Mouse (Mus musculus) right cerebral cortex, adult 18-20 months (tissue): ENCODE measurements around the gene Nlrc5.

ENCODE experiments used
- DNase-seq: peaks from one replicate; pipeline ENCODE4 v3.0.0; 2022; ENCODE audit warnings: mixed read lengths

Gene Nlrc5

DNA sequence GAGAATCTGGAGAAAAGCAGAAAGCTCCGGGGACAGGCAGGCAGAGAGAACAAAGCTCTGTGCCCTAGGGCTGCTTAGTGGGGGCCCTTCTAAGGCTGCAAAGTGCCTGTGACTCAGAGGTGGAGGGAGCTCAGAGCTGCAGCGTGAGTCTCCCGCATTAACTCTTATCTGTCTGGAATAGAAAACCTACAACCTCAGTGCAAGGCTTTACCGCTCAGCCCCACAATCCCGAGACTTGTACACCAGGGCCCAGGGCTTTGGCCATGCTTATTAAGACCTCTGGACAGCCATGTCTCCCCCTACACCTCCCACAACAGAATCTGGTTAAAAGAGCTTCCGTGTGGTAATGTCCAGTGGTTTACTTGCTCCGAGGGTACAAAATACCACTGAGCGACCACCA, 97.8 kb downstream of the Nlrc5 start:
- no peak for DNase-seq

DNA sequence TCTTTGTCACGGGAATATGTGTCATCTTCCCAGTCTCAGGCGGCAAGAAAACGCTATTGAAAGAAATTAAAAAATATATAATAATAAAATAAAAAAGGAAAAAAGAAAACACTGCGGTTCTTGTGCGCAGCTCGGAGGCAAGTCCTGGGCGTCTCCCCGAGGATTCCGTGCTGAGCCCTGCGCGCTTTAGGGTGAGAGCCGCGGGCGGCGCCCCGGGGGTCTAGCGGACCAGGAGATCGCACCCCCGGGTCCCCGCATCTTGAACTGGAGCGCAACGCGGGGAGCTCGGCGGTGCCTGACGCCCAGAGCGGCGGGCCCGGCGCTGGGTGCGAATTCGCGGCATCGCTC, 98.3 kb downstream of the Nlrc5 start:
- no peak for DNase-seq

DNA sequence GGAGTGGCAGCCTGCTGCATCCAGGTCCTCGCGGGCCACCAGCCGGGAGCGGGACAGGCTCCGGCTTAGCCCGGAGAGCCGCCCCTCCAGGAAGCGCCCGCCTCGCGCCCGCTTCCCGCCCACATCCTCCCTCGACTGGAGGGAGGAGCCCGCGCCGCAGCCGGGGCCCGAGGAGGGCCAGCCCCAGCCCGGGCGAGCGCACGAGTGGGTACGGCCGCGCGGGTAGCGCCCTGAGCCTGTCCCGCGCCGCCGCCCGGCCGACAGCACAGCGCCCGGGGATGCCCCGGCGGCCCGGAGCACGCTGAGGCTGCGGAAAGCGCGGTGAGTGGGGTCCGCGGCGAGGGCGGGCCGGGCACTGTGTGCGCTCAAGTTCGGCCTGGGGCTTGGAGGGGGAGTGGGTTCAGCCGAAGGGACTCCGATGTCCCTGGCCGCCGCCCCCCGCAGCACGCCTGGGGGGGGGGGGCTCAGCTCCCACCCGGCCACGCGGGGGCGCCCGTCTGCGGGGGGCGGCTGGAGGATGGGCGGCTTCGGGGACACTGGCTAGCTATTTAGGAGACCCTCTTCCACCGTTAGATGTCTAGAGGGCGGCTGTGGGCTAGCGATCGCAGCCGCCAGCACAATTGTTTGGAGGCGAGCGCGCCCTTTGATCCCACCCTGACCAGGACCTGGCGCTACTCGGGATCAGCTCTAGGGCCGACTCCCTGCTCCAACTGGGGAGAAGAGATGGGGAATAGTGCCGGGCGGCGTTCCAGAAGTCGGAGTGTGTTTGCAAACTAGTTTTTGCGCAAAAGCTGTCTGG, 98.9 kb downstream of the Nlrc5 start, which contains the start of gene Cpne2:
Gene Cpne2 (plus strand): TSS at position 118 of the 799 bp plus-strand sequence.
- DNase-seq: peak; percentile 43

DNA sequence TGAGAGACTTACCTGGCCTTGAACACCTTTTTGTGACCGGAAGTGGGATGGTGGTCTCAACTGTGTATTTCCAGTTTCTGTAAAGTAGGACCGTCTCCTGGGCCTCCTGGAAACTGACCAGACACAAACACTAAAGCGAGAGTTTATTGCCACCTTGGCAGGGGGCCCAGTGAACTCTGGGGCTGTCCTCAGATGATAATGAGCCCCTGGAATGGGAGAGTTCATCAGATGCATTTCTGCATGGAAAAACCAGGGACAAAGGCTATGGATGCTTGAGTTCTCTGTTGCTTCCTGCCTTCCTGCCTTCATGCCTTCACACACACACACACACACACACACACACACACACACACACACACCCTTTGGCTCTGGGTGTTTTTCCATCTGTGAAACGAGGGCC, 100.5 kb downstream of the Nlrc5 start:
- DNase-seq: no peak

DNA sequence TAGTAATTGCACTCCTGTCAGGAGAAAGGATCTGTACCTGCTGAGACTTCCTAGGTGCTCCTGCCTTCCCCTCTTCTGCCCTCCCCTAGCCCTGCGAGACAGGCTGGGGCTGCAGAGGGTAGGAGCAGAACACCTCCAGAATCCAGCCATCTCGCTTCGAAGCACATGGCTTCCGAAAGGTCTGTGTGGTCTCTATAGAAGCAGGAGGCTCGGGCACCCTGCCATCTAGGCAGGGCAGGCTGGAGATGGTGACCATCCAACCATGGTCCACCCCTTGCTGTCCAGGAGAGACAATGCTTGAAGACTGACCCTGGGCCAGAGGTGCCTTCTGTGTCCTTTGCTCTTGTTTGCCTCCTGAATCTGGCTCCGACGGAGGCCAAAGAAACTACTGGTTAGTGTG, 101.5 kb downstream of the Nlrc5 start:
- no peak for DNase-seq

DNA sequence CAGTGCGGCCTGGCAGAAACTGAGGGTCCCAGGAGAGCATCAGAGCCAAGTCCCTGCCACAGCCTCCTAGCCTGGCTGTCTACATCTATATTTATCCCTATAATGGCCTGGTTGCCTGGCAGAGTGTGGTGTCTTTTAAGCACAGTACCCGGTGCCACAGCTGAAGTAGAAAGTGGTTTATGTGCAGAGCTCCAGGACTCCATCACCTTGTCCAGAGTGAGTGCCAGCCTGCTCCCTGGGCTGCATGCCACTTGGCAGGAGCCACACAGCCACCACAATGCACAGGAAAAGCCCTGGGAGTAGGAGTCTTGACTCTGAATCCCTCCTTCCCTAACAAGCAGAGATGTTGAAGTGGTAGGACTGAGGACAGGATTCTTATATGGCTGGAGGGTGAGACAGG, 103.3 kb downstream of the Nlrc5 start:
- DNase-seq: no peak

DNA sequence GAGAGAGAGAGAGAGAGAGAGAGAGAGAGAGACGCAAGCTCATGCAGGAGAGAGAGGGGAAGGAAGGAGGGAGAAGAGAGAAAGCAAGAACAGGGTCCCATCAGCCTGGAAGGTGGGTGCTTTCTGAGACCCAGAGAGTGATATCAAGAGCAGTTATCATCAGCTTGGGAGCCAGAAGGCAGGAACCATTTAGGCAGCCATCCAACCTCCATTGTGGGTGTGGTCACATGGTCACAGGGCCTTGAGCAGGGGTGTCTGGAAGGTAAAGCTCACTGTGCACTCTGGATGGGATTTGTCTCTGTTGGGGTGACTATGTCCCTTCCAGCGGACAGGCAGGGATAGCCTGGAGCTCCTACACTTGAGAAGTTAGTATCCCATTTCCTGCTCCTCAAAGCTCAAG, 105.9 kb downstream of the Nlrc5 start:
- DNase-seq: no peak

DNA sequence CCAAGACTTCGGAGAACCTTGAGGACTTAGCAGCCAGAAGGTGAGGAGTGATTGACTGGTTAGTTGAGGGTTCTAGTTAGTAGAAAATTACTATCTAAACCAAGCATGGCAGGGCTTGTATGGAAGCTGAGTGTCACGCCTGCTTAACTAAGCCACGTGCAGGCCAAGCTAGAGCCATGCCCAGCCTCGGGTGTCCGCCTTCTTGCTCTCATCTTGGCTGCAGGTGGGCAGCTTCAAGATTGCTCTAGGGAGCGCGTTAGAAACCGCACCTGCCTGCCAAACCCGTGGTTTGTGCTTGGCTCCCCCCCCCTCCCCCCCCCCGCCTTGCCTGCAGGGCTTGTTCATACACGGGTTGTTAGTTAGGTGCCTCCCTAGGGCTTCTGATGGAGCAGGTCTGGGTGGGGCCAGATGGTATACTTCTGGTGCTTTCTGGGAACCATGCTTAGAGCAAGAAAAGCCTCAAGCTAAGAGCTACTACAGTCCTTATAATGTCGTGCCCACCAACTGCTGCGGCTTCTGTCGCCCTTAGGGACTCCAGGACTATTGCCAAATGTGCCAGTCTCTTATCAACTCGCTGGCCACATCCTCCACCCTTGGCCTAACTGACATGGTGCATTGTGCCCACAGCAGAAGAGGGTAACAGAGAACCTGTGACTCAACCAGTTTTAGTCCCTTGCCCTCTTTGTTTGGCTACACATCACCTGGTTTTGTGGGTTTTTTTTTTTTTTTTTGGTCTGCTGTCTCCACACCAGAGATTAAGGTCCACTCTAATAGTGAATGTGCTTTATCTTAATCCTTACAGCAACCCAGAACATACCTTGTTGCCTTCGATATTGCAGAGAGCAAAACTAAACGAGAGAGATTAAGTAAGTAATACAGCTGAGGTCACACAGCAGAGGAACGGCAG, 107.0 kb downstream of the Nlrc5 start:
- DNase-seq: no peak

DNA sequence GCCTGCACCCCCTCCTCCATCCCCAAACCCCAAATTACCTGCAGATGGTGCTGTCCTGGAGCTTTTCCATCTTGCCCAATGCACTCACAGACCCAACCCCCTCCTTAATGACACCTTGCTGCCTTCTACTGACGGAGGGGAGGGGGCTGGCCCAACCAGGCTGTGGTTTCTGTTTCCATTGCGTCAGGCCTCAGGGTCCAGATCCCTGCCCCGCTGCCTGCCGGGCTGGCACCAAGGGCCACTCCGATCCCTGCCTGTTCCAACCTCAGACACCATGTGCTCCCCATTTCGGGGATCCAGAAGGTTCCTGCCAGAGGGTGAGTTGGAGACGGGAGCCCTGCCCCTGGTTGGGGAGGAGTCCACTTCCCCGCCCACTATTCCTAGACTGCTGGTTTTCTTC, 109.8 kb downstream of the Nlrc5 start:
- DNase-seq: no peak

DNA sequence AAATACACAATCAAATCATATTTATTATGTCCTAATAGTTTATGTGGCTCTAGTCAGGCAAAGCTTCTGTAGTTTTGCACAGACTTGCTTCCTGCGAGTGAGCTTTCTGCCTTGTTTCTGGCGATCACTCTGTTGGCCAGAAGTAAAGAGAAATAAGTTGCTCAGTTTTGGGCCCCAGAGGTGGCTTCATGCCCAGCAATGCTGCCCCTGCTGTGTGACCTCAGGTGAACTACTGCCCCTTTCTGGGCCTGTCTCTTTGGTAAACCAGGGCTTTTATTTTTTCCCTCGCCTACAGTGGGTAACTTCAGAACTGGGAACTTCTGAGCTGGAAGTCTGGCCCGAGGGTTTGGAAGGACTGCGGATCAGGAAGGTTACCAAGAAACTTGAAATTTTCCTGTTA, 114.9 kb downstream of the Nlrc5 start:
- DNase-seq: no peak

DNA sequence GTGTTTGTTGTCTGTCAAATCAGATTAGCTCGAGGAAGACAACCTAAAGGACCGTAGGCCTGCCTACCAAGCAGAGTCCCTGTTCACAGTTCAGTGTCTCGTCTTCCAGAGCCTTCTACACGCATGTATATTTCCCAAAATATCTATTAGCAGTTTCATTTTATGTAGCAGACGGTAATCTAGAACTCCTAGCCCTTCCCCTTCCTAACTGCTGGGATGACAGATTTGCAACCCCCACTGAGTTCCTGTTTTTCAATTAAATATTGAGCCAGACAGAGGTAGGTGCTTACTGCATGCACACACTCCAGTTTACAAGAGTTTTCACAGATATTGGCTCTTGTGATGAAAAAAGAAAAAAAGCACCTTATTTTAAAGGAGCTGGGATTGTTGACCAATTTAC, 115.3 kb downstream of the Nlrc5 start:
- no peak for DNase-seq

DNA sequence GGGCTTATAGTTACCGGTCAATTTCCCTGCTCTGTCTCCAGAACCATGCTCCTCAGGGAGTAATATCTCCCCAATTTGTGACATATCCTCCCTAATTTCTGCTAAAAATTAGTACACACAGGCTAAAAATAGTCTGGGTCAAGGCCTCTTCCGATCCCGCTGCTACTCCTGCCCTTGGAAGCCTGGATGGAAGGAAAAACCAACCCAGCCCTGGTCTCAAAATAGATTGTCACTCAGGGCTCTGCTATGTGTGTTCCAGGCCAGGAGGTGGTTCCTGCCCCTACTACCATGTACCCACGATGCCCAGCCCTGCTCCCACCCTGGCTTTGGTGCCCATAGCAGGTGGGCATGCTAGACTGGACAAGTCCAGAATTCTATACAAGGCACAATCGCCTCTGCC, 115.8 kb downstream of the Nlrc5 start:
- no peak for DNase-seq

DNA sequence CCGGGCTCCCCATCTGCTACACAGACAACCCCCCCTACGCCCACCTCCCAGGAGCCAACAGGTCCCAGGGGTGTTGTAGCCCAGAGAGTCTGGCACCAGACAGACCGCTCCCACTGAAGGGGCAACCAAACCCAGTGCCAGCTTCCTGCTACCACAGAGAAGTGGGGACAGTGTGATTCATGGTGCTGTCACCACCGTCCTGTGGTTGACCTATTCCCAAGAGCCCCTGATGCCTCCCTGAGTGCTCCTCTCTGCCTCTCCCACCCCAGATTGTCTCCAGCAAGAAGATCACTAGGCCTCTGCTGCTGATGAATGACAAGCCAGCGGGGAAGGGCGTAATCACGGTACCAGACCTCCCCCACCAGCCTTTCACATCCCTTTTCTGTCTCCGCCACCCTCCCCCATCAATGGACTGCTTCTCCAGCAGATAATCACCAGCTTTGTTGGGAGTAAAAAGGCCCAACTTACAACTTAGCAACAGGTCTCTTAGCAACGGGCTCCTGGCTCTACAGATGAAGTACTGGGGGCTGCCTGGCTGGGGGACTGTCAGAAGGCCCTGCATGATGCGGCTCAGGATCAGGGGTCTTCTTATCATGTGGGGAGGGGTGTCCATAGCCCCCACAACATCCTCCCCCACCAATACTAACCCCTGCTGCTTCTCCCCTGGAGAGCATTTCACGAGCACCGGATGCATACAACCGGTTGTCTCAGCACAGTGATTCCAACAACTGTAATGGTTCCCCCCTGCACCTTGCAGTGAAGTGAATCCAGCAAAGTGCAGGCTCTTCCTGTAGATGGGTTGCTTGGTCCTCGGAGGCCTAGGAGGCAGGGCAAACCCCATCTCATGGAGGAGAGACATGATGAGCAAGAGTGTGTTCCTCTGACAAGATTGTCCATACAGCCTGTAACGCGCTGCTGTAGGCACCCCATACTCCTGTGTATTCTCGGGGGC, 117.6 kb downstream of the Nlrc5 start:
- peak; percentile 63 for DNase-seq

DNA sequence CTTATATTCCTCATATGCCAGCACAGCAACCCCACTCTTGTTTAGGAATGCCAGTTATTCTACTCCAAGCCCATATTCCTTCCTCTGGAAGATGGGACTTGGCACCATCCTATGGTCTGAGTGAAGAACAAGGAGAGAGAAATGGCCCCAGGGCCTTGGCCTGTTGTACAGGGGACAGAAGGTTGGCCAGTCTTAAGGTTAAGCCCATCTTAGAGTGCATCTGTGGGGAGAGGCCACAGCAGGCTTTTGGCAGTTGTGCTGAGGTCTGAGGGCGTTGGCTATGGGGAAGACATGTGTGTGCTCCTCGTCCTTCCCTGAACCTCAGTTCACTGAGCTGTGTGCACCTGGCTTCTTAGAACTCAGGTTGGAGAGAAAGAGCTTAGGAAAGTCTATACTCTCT, 118.5 kb downstream of the Nlrc5 start:
- DNase-seq: no peak

DNA sequence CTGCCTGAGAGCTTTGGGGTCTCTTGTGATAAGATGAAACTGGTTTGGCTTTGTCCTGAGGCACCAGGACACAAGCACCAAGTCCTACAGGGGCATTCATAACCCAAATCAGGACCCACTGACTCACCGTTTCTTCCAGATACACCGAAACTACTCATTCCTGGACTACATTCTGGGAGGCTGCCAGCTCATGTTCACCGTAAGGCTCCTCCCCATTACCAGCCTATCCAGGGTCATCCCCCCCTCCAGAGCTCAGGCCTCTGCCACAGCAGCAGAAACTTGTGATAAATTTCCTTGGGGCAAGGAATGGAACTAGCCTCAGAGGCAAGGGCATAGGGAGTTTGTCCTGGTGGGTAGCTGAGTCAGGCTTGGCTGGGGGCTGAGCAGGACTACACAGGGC, 123.1 kb downstream of the Nlrc5 start:
- no peak for DNase-seq

DNA sequence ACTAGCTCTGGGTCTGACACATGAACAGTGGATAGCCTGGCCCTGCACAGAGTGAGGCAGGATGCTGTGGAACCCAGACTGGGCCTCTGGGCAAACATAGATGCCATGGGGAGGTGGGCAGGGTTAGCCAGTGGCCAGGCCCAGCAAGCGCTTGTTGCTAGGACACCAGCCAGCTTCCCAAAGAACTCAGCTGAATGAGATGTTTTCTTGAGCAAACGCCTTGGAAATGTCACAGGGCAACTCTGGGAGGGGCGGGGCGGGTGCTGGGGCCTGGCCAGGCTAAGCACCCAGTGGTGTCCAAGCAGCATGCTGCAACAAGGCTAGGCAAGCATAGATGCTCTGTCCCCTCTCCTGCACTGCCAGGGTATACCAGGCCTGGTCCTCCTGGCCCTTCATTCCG, 127.1 kb downstream of the Nlrc5 start:
- DNase-seq: peak; percentile 37

DNA sequence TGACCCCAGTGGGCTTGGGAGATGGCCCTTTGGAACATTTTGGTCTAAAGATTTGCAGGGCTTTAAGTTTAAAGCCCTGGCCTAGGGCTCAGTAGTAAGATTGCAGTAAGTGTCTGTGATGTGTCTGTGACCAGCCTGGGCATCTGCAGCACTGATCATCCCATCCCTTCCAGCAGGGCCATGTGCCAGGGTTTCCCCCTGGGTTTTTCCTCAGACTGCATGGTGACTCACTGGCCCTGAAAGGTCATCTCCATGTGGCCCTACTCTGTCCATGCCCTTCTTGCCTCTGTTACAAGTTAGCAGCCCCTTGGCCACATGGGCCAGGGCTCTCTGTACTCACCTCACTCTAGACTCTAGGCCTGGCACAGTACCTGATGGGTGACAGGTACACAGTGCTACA, 130.3 kb downstream of the Nlrc5 start:
- no peak for DNase-seq

DNA sequence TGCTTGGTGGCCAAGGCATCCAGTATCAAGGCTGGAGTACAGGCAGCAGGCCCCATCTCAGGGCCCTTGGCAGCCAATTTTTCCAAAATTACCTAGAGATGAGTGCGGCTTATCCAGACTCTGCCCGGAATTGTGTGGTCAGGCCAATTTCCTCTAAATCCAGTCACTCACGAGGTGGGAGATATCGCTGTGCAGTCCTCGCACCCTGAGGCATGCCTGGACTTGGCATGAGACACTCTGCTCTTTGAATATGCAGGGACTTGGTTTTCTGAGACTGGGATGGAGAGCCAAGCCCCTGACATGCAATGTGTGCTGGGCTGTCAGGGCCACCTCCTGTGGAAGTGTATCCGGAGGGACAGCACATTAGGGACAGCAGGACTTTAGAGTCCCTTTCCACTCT, 131.9 kb downstream of the Nlrc5 start:
- DNase-seq: no peak

DNA sequence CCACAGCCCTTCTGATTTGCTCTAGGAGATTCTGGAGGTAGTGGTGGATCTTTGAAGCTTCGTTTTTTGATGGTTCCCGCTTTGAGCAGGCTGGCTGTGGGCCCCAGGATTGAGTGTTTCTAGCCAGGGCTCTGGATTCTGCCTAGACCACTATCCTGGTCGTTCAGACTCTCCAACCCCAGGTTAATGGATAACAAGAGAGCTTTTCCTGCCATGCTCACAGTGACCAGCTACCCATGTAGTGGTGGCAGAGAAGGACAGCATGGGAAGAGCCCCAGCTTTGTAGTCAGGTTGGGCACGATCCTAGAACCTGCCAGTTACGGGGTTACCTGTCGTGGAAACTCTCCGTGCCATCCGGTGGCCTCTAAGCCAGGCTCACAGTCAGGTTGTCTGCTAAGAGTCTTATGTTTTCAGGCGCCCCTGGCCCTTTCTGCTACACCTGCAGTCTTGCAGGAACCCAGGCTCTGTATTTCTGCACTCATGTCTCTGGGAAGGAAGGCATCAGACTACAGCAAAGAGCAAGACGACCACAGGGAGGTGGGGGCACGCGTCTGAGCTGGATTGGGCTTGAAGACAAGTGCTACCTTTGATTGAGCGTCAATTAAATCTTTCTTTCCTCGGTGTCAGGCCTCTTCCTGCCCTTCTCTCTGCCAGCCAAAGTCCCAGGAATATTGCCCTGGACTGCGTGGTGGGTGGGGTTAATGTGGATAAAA, 132.4 kb downstream of the Nlrc5 start:
- no peak for DNase-seq

DNA sequence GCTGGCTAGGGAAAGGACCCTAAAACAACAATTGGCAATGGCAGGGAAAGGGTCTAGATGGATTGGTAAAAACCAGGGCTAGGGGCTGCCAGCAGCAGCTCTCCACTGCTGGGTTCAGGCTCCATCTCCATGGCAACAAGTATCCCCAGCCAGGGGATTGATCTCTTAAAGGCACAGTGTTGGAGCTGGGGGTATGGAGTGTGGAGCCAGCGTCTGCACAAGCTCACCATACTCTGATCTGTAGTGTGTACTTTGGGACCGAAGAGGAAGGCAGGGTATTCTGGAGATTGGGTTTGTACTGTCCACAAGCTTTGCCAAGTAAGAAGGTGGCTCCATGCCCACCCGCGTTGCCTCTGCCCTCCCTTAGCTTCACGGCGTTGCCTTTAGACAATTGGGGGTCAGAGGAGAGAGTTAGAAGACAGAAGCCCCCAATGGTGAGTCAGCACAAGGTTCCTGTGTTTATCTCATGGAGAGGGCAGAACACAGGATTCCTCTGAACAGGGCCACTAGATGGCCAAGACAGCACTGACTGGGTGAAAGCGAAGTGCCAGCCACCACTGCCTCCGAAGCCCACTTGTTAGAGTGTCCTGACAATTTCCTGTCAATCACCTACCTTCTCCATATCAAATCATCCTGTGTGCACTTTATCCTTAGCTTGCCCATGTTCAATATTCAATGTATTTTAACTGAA, 133.1 kb downstream of the Nlrc5 start:
- DNase-seq: no peak

DNA sequence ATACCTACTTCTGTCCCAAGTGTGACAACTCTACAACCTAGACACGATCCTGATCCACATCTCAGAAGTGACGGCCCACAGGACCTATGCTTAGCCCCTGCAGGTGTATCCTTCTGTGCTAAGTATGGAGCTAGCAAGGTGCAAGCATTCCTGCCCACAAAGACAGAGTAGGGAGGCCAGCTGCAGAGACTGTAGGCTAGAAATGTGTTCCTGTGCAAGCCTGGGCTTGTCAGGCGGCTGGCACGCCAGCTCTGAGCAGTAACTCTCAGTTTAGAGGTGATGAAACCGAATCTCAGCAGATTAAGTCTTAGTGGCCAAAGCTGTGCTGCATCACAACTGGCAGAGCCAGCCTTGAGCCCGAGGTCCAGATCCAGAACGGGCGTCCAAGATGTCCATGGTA, 133.9 kb downstream of the Nlrc5 start:
- DNase-seq: no peak

DNA sequence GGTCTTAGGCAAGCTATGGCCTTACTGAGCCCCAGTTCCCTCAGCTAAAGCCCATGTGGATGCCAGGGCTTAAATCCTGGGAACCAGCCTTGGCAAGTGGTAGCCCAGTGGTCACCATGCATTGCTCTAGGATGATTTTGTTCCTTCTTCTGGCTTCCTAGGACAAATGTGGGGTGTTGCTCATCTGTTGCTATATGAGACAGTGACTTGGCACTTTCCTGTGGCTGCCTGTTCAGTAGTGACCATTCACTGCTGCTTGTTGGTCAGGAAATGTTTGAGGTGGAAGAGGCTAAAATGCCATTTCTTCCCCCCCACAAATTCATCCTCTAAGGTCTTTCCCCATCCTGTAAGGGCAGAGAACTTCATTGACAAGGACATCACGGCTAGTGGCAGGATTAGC, 135.3 kb downstream of the Nlrc5 start:
- no peak for DNase-seq
